Mouse (Mus musculus) neural tube, embryonic 14.5 days (tissue): ENCODE data around the gene Suco. TPM values are rescaled to one million over a fixed set of nuclear protein-coding genes. Genes with fewer than 3 reads are reported as not detected.
A peak's percentile ranks its signal among the peaks of the same experiment; 100 is the strongest.

Source experiments
- ATAC-seq: fragments of 200-750 bp; cut with Nextera tagmentation; 2 replicates; pipeline ENCODE4 v1.8.0; 2017; ENCODE audit warnings: low read depth, mild to moderate bottlenecking, moderate TSS enrichment, moderate library complexity
- H3K27ac ChIP-seq: fragments of 300-500 bp; sonication (generic); 2 replicates; pipeline ENCODE4 v1.5.1; 2014; ENCODE audit warnings: low read depth, mild to moderate bottlenecking, control low read depth, low read length, moderate library complexity, mixed read lengths
- H3K27me3 ChIP-seq: fragments of 300-500 bp; sonication (generic); 2 replicates; pipeline ENCODE4 v1.6.1; 2014; ENCODE audit warnings: low read length; ENCODE audit not compliant: control insufficient read depth, insufficient read depth
- H3K36me3 ChIP-seq: fragments of 300-500 bp; sonication (generic); 2 replicates; pipeline ENCODE4 v1.6.1; 2014; ENCODE audit warnings: low read length, mixed read lengths; ENCODE audit not compliant: control insufficient read depth, insufficient read depth
- H3K4me1 ChIP-seq: fragments of 300-500 bp; sonication (generic); 2 replicates; pipeline ENCODE4 v1.6.1; 2014; ENCODE audit warnings: low read length; ENCODE audit not compliant: control insufficient read depth, insufficient read depth
- H3K4me2 ChIP-seq: fragments of 300-500 bp; sonication (generic); 2 replicates; pipeline ENCODE4 v1.6.1; 2014; ENCODE audit warnings: mild to moderate bottlenecking, low read depth, low read length, control low read depth
- H3K4me3 ChIP-seq: fragments of 300-500 bp; sonication (generic); 2 replicates; pipeline ENCODE4 v1.5.1; 2014; ENCODE audit warnings: low read depth, low read length, control low read depth, mixed read lengths
- H3K9ac ChIP-seq: fragments of 300-500 bp; sonication (generic); replicated peaks from 2 replicates; pipeline ENCODE4 v1.6.1; 2014; ENCODE audit warnings: low read depth, mild to moderate bottlenecking, control low read depth, low read length, mixed read lengths
- H3K9me3 ChIP-seq: fragments of 300-500 bp; sonication (generic); 2 replicates; pipeline ENCODE4 v1.6.1; 2016; ENCODE audit warnings: low read length; ENCODE audit not compliant: control insufficient read depth
- WGBS: fragments of 180-500 bp; shearing (Covaris S2); extraction: QIAGEN DNeasy Blood & Tissue Kit; methylation state at CpG from one replicate; pipeline ENCODE4 v1.1.7; 2014; 5-methylcytosine and 5-hydroxymethylcytosine counted together
- polyA plus RNA-seq: library from polyadenylated mRNA; unstranded; fragments of >200 nt; fragmentation: Nextera tagmentation; extraction: Ambion mirVana; gene quantifications from 2 replicates; pipeline ENCODE4 v1.2.1, GENCODE M21; 2014

The Suco gene
- polyA plus RNA-seq = 31.3 and 33.9 TPM in 2 replicates

- H3K36me3 ChIP-seq = no peaks in the 10 kb centered on the region
- H3K9ac ChIP-seq = peak within 1 kb of the TSS; percentile 80
- H3K4me1 ChIP-seq = peaks cover 26% of the 10 kb centered on the region
- no peaks in the 10 kb centered on the region for H3K27me3 ChIP-seq
- peak; percentile 99 for ATAC-seq
- H3K4me2 ChIP-seq = peak within 1 kb of the TSS; percentile 74
- H3K27ac ChIP-seq = peak within 1 kb of the TSS; percentile 97
- H3K4me3 ChIP-seq = peak within 1 kb of the TSS; percentile 57
- no peaks in the 10 kb centered on the region for H3K9me3 ChIP-seq
- WGBS = under 1% methylated on average over 58 of the region's 74 CpGs
These were observed at the start of gene Suco for GRCm38 (mm10) chr1:161876553-161877447. TSS of gene Suco (minus strand) at chr1:161876682.

- no peaks in the 10 kb centered on the region for H3K4me1 ChIP-seq
- no peak overlapping the region for H3K27ac ChIP-seq
- 89% methylated on average over 13 of the region's 13 CpGs for WGBS
- H3K4me2 ChIP-seq = no peak overlapping the region
- H3K4me3 ChIP-seq = no peak overlapping the region
- H3K27me3 ChIP-seq = no peaks in the 10 kb centered on the region
- H3K9me3 ChIP-seq = no peaks in the 10 kb centered on the region
- H3K9ac ChIP-seq = no peak overlapping the region
- H3K36me3 ChIP-seq = no peaks in the 10 kb centered on the region
- no peak for ATAC-seq
These were observed 48.9 kb upstream of the Suco start for GRCm38 (mm10) chr1:161925281-161925805.

GRCm38 (mm10) chr1:161924321-161924720 lies 47.8 kb upstream of the Suco start:
- Histone ChIP-seq H3K4me2 (no peak overlapping the region), H3K4me1 (no peaks in the 10 kb centered on the region), H3K27me3 (no peaks in the 10 kb centered on the region), H3K4me3 (no peak overlapping the region), H3K36me3 (no peaks in the 10 kb centered on the region), H3K9ac (no peak overlapping the region), H3K9me3 (no peaks in the 10 kb centered on the region), H3K27ac (no peak overlapping the region)
- 65% methylated on average over 3 of the region's 3 CpGs for WGBS
- no peak for ATAC-seq

- Histone ChIP-seq H3K4me3 (no peak overlapping the region), H3K27ac (no peak overlapping the region), H3K9ac (no peak overlapping the region), H3K36me3 (no peaks in the 10 kb centered on the region), H3K4me2 (no peak overlapping the region), H3K4me1 (no peaks in the 10 kb centered on the region), H3K27me3 (no peaks in the 10 kb centered on the region), H3K9me3 (no peaks in the 10 kb centered on the region)
- no peak for ATAC-seq
- 75% methylated on average over 6 of the region's 6 CpGs for WGBS
These were observed 45.4 kb upstream of the Suco start for GRCm38 (mm10) chr1:161921928-161922327.

GRCm38 (mm10) chr1:161920475-161921454 lies 44.3 kb upstream of the Suco start:
- Histone ChIP-seq H3K4me1 (no peaks in the 10 kb centered on the region), H3K4me2 (no peak overlapping the region), H3K27me3 (no peaks in the 10 kb centered on the region), H3K9me3 (no peaks in the 10 kb centered on the region), H3K36me3 (no peaks in the 10 kb centered on the region), H3K27ac (no peak overlapping the region), H3K9ac (no peak overlapping the region), H3K4me3 (no peak overlapping the region)
- no peak for ATAC-seq
- 92% methylated on average over 9 of the region's 9 CpGs for WGBS

- Histone ChIP-seq H3K9me3 (no peaks in the 10 kb centered on the region), H3K27ac (no peak overlapping the region), H3K36me3 (no peaks in the 10 kb centered on the region), H3K4me1 (no peaks in the 10 kb centered on the region), H3K4me3 (no peak overlapping the region), H3K9ac (no peak overlapping the region), H3K4me2 (no peak overlapping the region), H3K27me3 (no peaks in the 10 kb centered on the region)
- no peak for ATAC-seq
- 92% methylated on average over 2 of the region's 2 CpGs for WGBS
These were observed 43.1 kb upstream of the Suco start for GRCm38 (mm10) chr1:161919594-161919993.

- Histone ChIP-seq H3K4me2 (no peak overlapping the region), H3K4me1 (no peaks in the 10 kb centered on the region), H3K9me3 (no peaks in the 10 kb centered on the region), H3K4me3 (no peak overlapping the region), H3K27me3 (no peaks in the 10 kb centered on the region), H3K27ac (no peak overlapping the region), H3K36me3 (no peaks in the 10 kb centered on the region), H3K9ac (no peak overlapping the region)
- no peak for ATAC-seq
- WGBS = 63% methylated on average over 7 of the region's 7 CpGs
These were observed 42.3 kb upstream of the Suco start for GRCm38 (mm10) chr1:161918682-161919372.

GRCm38 (mm10) chr1:161917940-161918484 lies 41.5 kb upstream of the Suco start:
- Histone ChIP-seq H3K27me3 (no peaks in the 10 kb centered on the region), H3K4me2 (no peak overlapping the region), H3K9ac (no peak overlapping the region), H3K4me1 (no peaks in the 10 kb centered on the region), H3K4me3 (no peak overlapping the region), H3K9me3 (no peaks in the 10 kb centered on the region), H3K36me3 (no peaks in the 10 kb centered on the region), H3K27ac (no peak overlapping the region)
- 96% methylated on average over 3 of the region's 3 CpGs for WGBS
- no peak for ATAC-seq
